In the genomic region with DNA sequence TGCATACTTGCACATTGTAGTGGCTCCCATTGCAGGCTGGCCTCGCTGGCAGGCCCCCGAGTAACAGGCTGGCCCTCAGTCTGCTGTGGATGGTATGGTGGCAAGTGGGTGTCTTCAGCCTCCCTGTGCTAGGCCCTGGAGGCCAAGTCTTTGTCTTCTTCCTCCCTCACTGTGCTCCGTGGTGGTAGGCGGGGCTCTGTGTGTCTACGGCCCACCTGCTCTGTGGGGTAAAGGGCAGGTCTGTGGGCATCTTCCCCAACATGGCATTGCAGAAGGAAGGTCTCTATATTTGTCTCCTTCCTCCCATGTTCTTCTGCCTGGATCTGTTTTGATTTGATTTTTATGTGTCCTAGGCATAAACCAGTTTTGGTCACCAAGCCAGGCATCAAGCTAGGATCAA, we compare ENCODE assay signal across 26 mouse cellular contexts.
DNase-seq lines count a peak whose midpoint lies in the region; ATAC-seq lines count a peak whose summit lies in the region.
"Had no signal": no experiment of that assay in that cellular context is flagged by ENCODE, and none has a peak within 500 bp of the region (broad histone marks: within the 10 kb centered on the region; RNA-seq: fewer than 3 reads in every experiment).

No protein-coding gene starts in this region.

- H3K9me3 ChIP-seq in midbrain, embryonic 13.5 days, result no peaks in the 10 kb centered on the region
- H3K9me3 ChIP-seq in midbrain, embryonic 15.5 days, result no peaks in the 10 kb centered on the region
- H3K9me3 ChIP-seq: embryonic facial prominence, embryonic 12.5 days; embryonic facial prominence, embryonic 15.5 days; forebrain, embryonic 12.5 days; heart, embryonic 10.5 days; heart, embryonic 13.5 days had no signal

- no peak overlapping the region for H3K4me3 ChIP-seq in midbrain, embryonic 13.5 days (replicated peaks)
- H3K4me3 ChIP-seq in midbrain, embryonic 15.5 days, result no peak overlapping the region
- H3K4me3 ChIP-seq: embryonic facial prominence, embryonic 12.5 days; embryonic facial prominence, embryonic 15.5 days; forebrain, embryonic 12.5 days; gastrocnemius, adult 2 months; heart, adult 2 months; heart, embryonic 10.5 days; heart, embryonic 13.5 days had no signal

- peak; percentile 44 for DNase-seq in thymus, postnatal 14 days
- no peak for DNase-seq in thymus, adult 18-20 months
- peak; percentile 39 for DNase-seq in thymus, postnatal 4 days
- DNase-seq in frontal cortex, adult 2 months (ENCODE audit: extremely low spot score in 1 of 2, low spot score in 1 of 2), result no peak
- DNase-seq: adrenal gland, adult 2 months; adrenal gland, postnatal 14 days; cerebellum, adult 11 months; cerebellum, adult 2 months; cerebellum, adult 9-11 months; cerebellum, postnatal 25 days; gastrocnemius, adult 2 months; gastrocnemius, postnatal 14 days; heart, adult 2 months; heart, postnatal 14 days; heart, postnatal 4 days had no signal

- H3K36me3 ChIP-seq in midbrain, embryonic 13.5 days, result no peaks in the 10 kb centered on the region
- no peaks in the 10 kb centered on the region for H3K36me3 ChIP-seq in midbrain, embryonic 15.5 days (replicated peaks)
- H3K36me3 ChIP-seq: embryonic facial prominence, embryonic 12.5 days; embryonic facial prominence, embryonic 15.5 days; forebrain, embryonic 12.5 days; heart, embryonic 10.5 days; heart, embryonic 13.5 days had no signal

- no peak overlapping the region for H3K9ac ChIP-seq in midbrain, embryonic 13.5 days (replicated peaks)
- no peak overlapping the region for H3K9ac ChIP-seq in midbrain, embryonic 15.5 days
- H3K9ac ChIP-seq: embryonic facial prominence, embryonic 12.5 days; embryonic facial prominence, embryonic 15.5 days; forebrain, embryonic 12.5 days; heart, embryonic 13.5 days; hindbrain, embryonic 14.5 days had no signal

- 0 out of 2 replicates have a peak, but pooled peaks have one; percentile 14 for ATAC-seq in midbrain, embryonic 13.5 days
- no peak for ATAC-seq in midbrain, embryonic 15.5 days (replicated peaks)
- ATAC-seq: CD4-positive, CD25-positive, alpha-beta regulatory T cell, adult 4 months; forebrain, embryonic 16.5 days had no signal

- H3K27me3 ChIP-seq in midbrain, embryonic 13.5 days, result no peaks in the 10 kb centered on the region
- no peaks in the 10 kb centered on the region for H3K27me3 ChIP-seq in midbrain, embryonic 15.5 days (replicated peaks)
- H3K27me3 ChIP-seq: embryonic facial prominence, embryonic 12.5 days; embryonic facial prominence, embryonic 15.5 days; forebrain, embryonic 12.5 days; heart, embryonic 13.5 days had no signal

- H3K4me1 ChIP-seq in midbrain, embryonic 13.5 days (replicated peaks), result no peaks in the 10 kb centered on the region
- no peaks in the 10 kb centered on the region for H3K4me1 ChIP-seq in midbrain, embryonic 15.5 days
- H3K4me1 ChIP-seq: embryonic facial prominence, embryonic 12.5 days; embryonic facial prominence, embryonic 15.5 days; forebrain, embryonic 12.5 days; heart, embryonic 10.5 days had no signal

- no peak overlapping the region for H3K27ac ChIP-seq in midbrain, embryonic 13.5 days
- no peak overlapping the region for H3K27ac ChIP-seq in midbrain, embryonic 15.5 days
- H3K27ac ChIP-seq: embryonic facial prominence, embryonic 12.5 days; embryonic facial prominence, embryonic 15.5 days; forebrain, embryonic 12.5 days; gastrocnemius, adult 2 months; heart, adult 2 months; heart, embryonic 10.5 days; heart, embryonic 13.5 days; hindbrain, embryonic 14.5 days; hindbrain, postnatal 0 days had no signal

- no peak overlapping the region for H3K4me2 ChIP-seq in midbrain, embryonic 13.5 days (replicated peaks)
- no peak overlapping the region for H3K4me2 ChIP-seq in midbrain, embryonic 15.5 days
- H3K4me2 ChIP-seq: embryonic facial prominence, embryonic 12.5 days; embryonic facial prominence, embryonic 15.5 days; forebrain, embryonic 12.5 days; heart, embryonic 13.5 days; hindbrain, embryonic 14.5 days had no signal

- 89% methylated on average over 5 of the region's 5 CpGs for WGBS in midbrain, embryonic 13.5 days
- WGBS in midbrain, embryonic 15.5 days, result 93% methylated on average over 5 of the region's 5 CpGs

Comparison
In these comparisons a context has a peak if more than half of its experiments do, and no peak if none do; other contexts are left out.
1. DNase-seq: peak in thymus, postnatal 14 days (single experiment) and thymus, postnatal 4 days (single experiment); none in thymus, adult 18-20 months (0 of 2) and frontal cortex, adult 2 months (0 of 2).